Mouse (Mus musculus) liver, embryonic 11.5 days (tissue): ENCODE results near the gene Rdx. TPM values are rescaled to one million over a fixed set of nuclear protein-coding genes. Genes with fewer than 3 reads are reported as not detected.

ENCODE experiments used
- ATAC-seq: fragments of 200-750 bp; cut with Nextera tagmentation; replicated peaks from 2 replicates; pipeline ENCODE4 v1.8.0; 2017; ENCODE audit warnings: moderate number of reproducible peaks, mild to moderate bottlenecking, moderate TSS enrichment, moderate library complexity; ENCODE audit not compliant: low FRiP score
- DNase-seq: peaks from one replicate; pipeline ENCODE4 v3.0.0-alpha.2; 2017; ENCODE audit warnings: low spot score
- H3K27ac ChIP-seq: fragments of 300-500 bp; sonication (generic); 2 replicates; pipeline ENCODE4 v1.5.1; 2014; ENCODE audit warnings: mild to moderate bottlenecking, low read depth, low read length, control low read depth
- H3K27me3 ChIP-seq: fragments of 300-500 bp; sonication (generic); replicated peaks from 2 replicates; pipeline ENCODE4 v1.6.1; 2014; ENCODE audit warnings: low read length, mixed read lengths; ENCODE audit not compliant: control insufficient read depth, insufficient read depth
- H3K36me3 ChIP-seq: fragments of 300-500 bp; sonication (generic); 2 replicates; pipeline ENCODE4 v1.6.1; 2014; ENCODE audit warnings: mild to moderate bottlenecking, low read length, moderate library complexity, mixed read lengths; ENCODE audit not compliant: control insufficient read depth, insufficient read depth
- H3K4me1 ChIP-seq: fragments of 300-500 bp; sonication (generic); replicated peaks from 2 replicates; pipeline ENCODE4 v1.6.1; 2014; ENCODE audit warnings: low read length, mixed read lengths; ENCODE audit not compliant: control insufficient read depth, insufficient read depth
- H3K4me2 ChIP-seq: fragments of 300-500 bp; sonication (generic); 2 replicates; pipeline ENCODE4 v1.6.1; 2014; ENCODE audit warnings: mild to moderate bottlenecking, control low read depth, moderate library complexity
- H3K4me3 ChIP-seq: fragments of 300-500 bp; sonication (generic); 2 replicates; pipeline ENCODE4 v1.5.1; 2014; ENCODE audit warnings: low read depth, low read length, control low read depth
- H3K9ac ChIP-seq: fragments of 300-500 bp; sonication (generic); 2 replicates; pipeline ENCODE4 v1.6.1; 2014; ENCODE audit warnings: low read depth, low read length, control low read depth
- H3K9me3 ChIP-seq: fragments of 300-500 bp; sonication (generic); 2 replicates; pipeline ENCODE4 v1.6.1; 2016; ENCODE audit warnings: low read length, inconsistent platforms, mixed read lengths; ENCODE audit not compliant: control insufficient read depth
- WGBS: fragments of 180-500 bp; shearing (Covaris S2); extraction: QIAGEN DNeasy Blood & Tissue Kit; methylation state at CpG from one replicate; pipeline ENCODE4 v1.1.7; 2014; 5-methylcytosine and 5-hydroxymethylcytosine counted together
- microRNA-seq: library from miRNA; unstranded; fragments of <30 nt; microRNA quantifications from one replicate; pipeline ENCODE4, GENCODE M21; 2017; ENCODE audit warnings: borderline number of aligned reads
- polyA plus RNA-seq: library from polyadenylated mRNA; unstranded; fragments of >200 nt; fragmentation: Nextera tagmentation; extraction: Ambion mirVana; gene quantifications from 2 replicates; pipeline ENCODE4 v1.2.1, GENCODE M21; 2014

The Rdx gene
- polyA plus RNA-seq, 1 experiment from 2014 or later, result 146 TPM

- Histone ChIP-seq H3K27me3 (no peaks in the 10 kb centered on the region), H3K27ac (no peak overlapping the region), H3K36me3 (no peaks in the 10 kb centered on the region), H3K4me3 (no peak overlapping the region), H3K9me3 (no peaks in the 10 kb centered on the region), H3K4me2 (no peak overlapping the region), H3K9ac (no peak overlapping the region), H3K4me1 (peaks cover 18% of the 10 kb centered on the region)
- DNase-seq (no peak), ATAC-seq (no peak)
- WGBS, result 83% methylated on average over 3 of the region's 3 CpGs
Measured at GRCm38 (mm10) chr9:52107161-52107560, 60.2 kb downstream of the Rdx start.

- Histone ChIP-seq H3K4me1 (no peaks in the 10 kb centered on the region), H3K4me2 (no peak overlapping the region), H3K4me3 (no peak overlapping the region), H3K27me3 (no peaks in the 10 kb centered on the region), H3K27ac (no peak overlapping the region), H3K9ac (no peak overlapping the region), H3K9me3 (no peaks in the 10 kb centered on the region), H3K36me3 (peaks cover 3% of the 10 kb centered on the region; the same call in 1 of the 2 replicates)
- no peak for DNase-seq
- 50% methylated on average over 3 of the region's 3 CpGs for WGBS
- no peak for ATAC-seq
Measured at GRCm38 (mm10) chr9:52110738-52111137, 63.8 kb downstream of the Rdx start.

- Histone ChIP-seq H3K4me3 (no peak overlapping the region), H3K36me3 (peaks cover 3% of the 10 kb centered on the region; the same call in 1 of the 2 replicates), H3K9ac (no peak overlapping the region), H3K9me3 (no peaks in the 10 kb centered on the region), H3K27ac (no peak overlapping the region), H3K4me1 (no peaks in the 10 kb centered on the region), H3K4me2 (no peak overlapping the region), H3K27me3 (no peaks in the 10 kb centered on the region)
- no peak for DNase-seq
- 91% methylated on average over 5 of the region's 5 CpGs for WGBS
- no peak for ATAC-seq
Measured at GRCm38 (mm10) chr9:52113091-52113490, 66.1 kb downstream of the Rdx start.

DNA sequence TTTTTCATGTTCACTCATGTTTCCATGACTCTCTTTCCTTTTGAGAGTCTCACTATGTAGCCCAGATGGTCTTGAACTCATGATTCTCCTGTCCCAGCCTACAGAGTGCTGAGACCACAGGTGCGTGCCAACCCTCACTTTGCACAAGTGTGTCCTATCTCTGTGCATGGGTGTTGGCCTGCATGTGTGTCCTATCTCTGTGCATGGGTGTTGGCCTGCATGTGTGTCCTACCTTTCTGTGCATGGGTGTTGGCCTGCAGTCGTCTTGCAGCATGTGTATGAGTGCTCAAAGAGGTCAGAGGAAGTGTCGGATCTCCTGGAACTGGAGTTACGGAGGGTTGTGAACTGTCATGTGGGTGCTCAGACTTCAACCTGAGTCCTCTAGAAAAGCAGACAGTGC lies 72.2 kb downstream of the Rdx start:
- Histone ChIP-seq H3K27ac (no peak overlapping the region), H3K36me3 (peaks cover 3% of the 10 kb centered on the region; the same call in 1 of the 2 replicates), H3K4me1 (no peaks in the 10 kb centered on the region), H3K9ac (no peak overlapping the region), H3K4me2 (no peak overlapping the region), H3K4me3 (no peak overlapping the region), H3K9me3 (no peaks in the 10 kb centered on the region), H3K27me3 (no peaks in the 10 kb centered on the region)
- WGBS, result 77% methylated on average over 4 of the region's 4 CpGs
- DNase-seq, result no peak
- ATAC-seq, result no peak

GRCm38 (mm10) chr9:52125225-52125624 lies 78.3 kb downstream of the Rdx start:
- WGBS, result 90% methylated on average over 6 of the region's 6 CpGs
- Histone ChIP-seq H3K27ac (no peak overlapping the region), H3K9me3 (no peaks in the 10 kb centered on the region), H3K27me3 (no peaks in the 10 kb centered on the region), H3K4me2 (no peak overlapping the region), H3K9ac (no peak overlapping the region), H3K36me3 (peaks cover 4% of the 10 kb centered on the region; the same call in 1 of the 2 replicates), H3K4me3 (no peak overlapping the region), H3K4me1 (no peaks in the 10 kb centered on the region)
- ATAC-seq, result no peak
- DNase-seq, result no peak

DNA sequence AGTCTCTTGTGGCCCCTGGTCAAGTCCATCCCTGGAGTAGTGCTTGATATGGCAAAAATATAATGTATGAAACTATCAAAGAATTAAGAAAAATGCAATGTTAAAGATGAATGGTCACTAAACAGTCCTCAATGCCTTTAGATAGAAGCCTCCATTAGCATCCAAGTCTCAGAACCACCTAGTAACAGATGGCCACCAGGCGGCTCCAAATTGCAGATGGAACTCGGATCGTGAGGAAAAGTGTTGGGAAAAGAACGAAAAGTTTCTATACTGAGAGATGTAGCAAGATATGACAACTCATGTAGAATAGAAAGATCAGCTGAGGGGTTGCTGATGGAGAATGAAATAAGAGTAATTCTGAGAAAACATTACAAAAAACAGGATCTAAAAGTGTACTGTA lies 83.4 kb downstream of the Rdx start:
- Histone ChIP-seq H3K9me3 (no peaks in the 10 kb centered on the region), H3K4me2 (no peak overlapping the region), H3K27ac (no peak overlapping the region), H3K9ac (no peak overlapping the region), H3K27me3 (no peaks in the 10 kb centered on the region), H3K4me3 (no peak overlapping the region), H3K36me3 (peaks cover 4% of the 10 kb centered on the region; the same call in 1 of the 2 replicates), H3K4me1 (no peaks in the 10 kb centered on the region)
- WGBS, result 74% methylated on average over 4 of the region's 4 CpGs
- no peak for DNase-seq
- ATAC-seq, result no peak

DNA sequence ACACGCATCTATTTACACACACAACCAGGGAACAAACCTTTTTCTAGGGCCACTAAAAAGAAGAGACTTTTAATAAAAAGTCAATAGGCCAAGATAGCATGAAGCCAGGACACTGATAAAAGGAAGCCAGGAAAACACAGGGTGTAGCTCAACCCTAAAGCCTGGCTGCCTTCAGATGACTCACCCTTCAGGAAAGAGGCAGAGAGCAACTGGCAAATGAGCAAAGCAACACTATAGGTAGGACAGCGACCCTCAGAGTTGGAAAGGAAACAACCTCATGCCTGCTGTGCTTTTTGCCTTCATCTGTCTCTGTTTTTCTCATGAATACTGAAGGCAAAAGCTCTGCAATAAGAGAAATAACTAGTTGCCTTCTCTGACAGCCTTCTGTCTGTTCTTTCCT lies 85.8 kb downstream of the Rdx start:
- Histone ChIP-seq H3K27ac (no peak overlapping the region), H3K4me1 (no peaks in the 10 kb centered on the region), H3K27me3 (no peaks in the 10 kb centered on the region), H3K9me3 (no peaks in the 10 kb centered on the region), H3K9ac (no peak overlapping the region), H3K4me2 (no peak overlapping the region), H3K36me3 (no peaks in the 10 kb centered on the region; the same call in 1 of the 2 replicates), H3K4me3 (no peak overlapping the region)
- ATAC-seq (no peak), DNase-seq (no peak)
- WGBS, result 58% methylated on average over 2 of the region's 2 CpGs

Small RNA genes lying within 50 kb of the gene (microRNA-seq; reads per million reads assigned to microRNA genes)
- gene Gm27686, result not detected
- gene Mir6244, result not detected

Other genes starting within 250 kb of the Rdx start
- gene Fdx1, start 83.6 kb upstream of the Rdx start, polyA plus RNA-seq, result 45.2 and 50.7 TPM in 2 replicates
- 1.6 and 1.7 TPM in 2 replicates for gene Zc3h12c, start 121.4 kb downstream of the Rdx start, polyA plus RNA-seq